Mouse (Mus musculus) spleen, postnatal 14 days (tissue): ENCODE results near the gene Slc34a3.

Experiments used
- DNase-seq, 2 experiments: peaks; one replicate each; pipeline ENCODE4 v3.0.0; 2021 to 2022; ENCODE audit warnings: low spot score in 2 of 2

Slc34a3 gene

GRCm38 (mm10) chr2:25225811-25226379 is 8.3 kb downstream of the Slc34a3 start:
- no peak for DNase-seq

GRCm38 (mm10) chr2:25224766-25225752 is 9.1 kb downstream of the Slc34a3 start:
- DNase-seq, result peak; percentile 93 to 95

GRCm38 (mm10) chr2:25224492-25224765 is 9.7 kb downstream of the Slc34a3 start, which contains the start of gene Tubb4b:
Tubb4b (minus strand) TSS chr2:25224702.
- no peak for DNase-seq

DNA sequence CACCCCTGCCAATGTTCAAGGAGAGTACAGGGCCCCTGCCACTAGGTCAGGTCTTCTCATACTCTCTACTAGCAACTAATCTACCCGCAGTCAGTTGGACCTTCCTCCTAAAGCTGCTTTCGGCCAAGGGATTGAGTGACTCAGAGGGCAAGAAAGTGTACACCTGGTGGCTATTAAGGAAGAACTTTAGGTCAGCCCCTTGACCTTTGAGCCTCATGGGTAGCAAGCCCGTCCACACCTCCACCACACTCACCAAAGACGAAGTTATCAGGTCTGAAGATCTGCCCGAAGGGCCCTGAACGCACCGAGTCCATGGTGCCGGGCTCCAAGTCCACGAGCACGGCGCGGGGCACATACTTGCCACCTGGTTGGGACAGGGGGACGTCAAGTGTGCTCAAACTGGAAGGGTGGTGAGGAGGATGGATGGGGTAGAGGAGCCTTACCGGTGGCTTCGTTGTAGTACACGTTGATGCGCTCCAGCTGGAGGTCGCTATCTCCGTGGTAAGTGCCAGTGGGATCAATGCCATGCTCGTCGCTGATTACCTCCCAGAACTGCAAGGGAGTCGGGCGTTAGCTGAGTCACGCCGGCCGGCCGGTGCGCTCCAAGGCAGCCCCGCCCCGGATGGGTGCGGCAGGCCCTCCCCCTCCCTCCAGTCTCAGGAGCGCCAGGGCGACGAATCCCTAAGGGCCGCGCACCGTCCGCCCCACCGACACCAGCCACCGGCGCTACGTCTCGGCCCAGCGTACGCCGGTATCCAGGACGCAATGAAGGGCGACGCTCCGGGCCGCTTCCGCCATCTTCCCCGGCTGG is 10.3 kb downstream of the Slc34a3 start:
- DNase-seq, result peak; percentile 83 to 86

DNA sequence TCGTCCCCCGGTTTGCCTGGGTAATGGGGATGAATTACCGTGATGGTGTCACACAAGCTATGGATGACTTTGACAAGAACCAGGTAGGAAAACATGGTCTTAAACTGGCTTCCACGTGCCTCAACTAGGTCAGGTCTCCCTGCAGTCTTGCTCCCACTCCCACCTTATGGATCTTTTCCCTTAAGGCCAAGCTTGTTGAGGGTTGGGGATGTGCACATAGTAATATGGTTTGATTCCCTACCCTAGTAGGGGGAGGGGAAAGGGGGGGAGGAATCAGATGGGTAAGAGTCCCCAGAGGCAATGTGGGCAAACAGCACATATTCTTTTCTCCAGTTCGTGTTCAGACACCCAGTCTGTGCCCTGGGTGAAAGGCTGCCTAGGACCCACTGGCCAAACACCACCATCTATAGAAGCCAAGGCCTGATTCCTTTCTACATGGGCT is 12.8 kb downstream of the Slc34a3 start:
- DNase-seq, result no peak

DNA sequence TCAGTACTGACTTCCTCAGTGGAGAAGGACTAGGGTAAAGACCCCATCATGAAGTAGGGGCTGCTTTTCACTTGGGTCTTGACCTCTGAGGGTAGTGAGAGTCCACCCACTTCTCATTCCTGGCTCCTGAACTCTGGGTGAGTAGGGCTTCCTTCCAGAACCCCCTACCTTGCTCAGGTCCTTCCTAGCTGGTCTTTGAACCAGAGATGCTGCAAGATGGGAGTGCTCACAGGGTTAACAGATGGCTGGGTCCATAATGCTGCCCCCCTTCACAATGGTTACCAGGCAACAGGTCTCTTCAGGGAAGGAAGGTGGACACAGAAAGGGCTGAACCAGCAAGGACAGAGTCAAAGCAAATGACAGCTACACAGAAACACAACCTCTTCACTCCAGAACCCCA is 15.7 kb downstream of the Slc34a3 start, which contains the start of gene Fam166a:
Gene Fam166a (plus strand): TSS at position 301 of the 400 bp plus-strand sequence.
- no peak for DNase-seq

- DNase-seq, result no peak
Observed at GRCm38 (mm10) chr2:25217666-25218065, 16.5 kb downstream of the Slc34a3 start.

GRCm38 (mm10) chr2:25214444-25214843 is 19.7 kb downstream of the Slc34a3 start, which contains the start of gene Stpg3:
Stpg3 (minus strand) TSS chr2:25214637.
- no peak for DNase-seq

- DNase-seq, result no peak
Observed at GRCm38 (mm10) chr2:25213266-25213865, 20.8 kb downstream of the Slc34a3 start.

DNA sequence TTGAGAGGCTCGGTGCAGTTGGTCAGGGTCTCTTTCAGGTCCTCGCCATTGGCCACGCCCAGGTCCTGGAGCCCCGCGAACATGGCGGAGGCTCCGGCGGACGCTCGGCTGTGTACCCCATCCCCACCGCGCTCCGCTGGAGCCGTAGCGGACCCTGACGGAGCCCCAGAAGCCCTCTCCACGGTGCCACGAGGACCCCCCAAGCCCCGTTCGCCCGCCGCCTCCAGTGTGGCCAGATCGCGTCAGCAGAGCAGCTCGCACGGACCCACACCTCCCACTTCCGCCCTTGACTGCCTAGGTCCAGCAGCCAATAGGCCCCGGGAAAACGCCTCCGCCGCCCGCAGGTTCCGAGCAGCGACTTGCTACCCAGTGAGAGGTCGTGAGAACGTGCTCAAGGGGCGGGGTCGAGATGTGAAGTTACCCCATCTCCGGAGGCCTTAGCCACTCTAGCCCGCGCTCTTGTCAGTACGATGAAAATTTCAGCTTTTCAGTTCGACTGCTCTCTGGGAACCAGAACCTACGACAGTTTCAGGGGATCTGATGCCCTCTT is 23.0 kb downstream of the Slc34a3 start, which contains the start of gene Nelfb:
Gene Nelfb (minus strand): TSS at position 369 of the 550 bp plus-strand sequence.
- DNase-seq, result peak; percentile 87 to 88

- no peak for DNase-seq
Observed at GRCm38 (mm10) chr2:25210686-25211085, 23.5 kb downstream of the Slc34a3 start.

GRCm38 (mm10) chr2:25207593-25207992 is 26.6 kb downstream of the Slc34a3 start:
- no peak for DNase-seq

DNA sequence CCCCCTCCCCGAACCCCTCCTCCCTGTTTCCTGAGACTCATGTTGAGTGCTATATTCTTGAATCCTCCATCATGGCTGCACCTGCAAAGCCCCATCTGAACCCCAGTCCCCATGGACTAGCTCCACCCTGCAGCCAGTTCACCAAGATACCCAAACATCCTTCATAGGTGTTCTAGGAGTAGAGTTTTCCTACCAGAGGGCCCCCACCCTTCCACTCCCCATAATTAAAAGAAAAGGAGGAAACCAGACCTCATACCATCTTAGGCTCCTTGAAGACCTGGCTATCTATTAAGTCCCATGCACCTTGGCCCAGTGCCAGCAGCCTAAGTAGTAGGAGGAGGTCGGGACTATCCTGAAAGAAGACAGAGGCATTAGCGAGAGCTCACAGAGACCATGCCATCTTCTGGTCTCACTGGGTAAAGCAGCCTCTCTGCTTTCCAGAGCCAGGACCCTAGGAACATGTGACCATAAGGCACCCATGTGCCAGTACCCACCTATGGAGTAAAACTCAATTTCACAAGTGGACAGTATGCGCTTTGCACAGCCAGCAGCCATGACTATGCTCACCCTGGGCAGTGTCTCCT is 30.4 kb downstream of the Slc34a3 start:
- peak in 1 of 2 experiments; percentile 21 for DNase-seq

DNA sequence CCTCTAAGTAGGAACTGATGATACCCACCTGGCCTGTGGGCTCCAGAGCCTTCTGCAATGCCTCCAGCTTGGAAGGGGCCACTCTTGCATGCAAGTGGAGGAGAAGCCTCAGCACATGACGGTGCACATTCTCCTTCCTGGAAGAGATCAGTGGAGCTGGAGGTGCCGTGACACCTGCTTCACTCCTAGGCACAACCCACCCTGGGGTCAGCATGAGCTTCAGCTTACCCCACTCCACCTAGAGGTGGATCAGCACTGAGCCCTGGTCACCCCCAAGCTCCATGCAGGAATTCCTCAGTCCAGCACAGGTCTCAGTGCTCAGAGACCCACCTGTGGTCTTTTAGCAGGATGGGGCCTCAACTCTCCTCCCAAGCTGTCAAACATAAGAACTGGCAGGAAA is 33.5 kb downstream of the Slc34a3 start:
- DNase-seq, result no peak

DNA sequence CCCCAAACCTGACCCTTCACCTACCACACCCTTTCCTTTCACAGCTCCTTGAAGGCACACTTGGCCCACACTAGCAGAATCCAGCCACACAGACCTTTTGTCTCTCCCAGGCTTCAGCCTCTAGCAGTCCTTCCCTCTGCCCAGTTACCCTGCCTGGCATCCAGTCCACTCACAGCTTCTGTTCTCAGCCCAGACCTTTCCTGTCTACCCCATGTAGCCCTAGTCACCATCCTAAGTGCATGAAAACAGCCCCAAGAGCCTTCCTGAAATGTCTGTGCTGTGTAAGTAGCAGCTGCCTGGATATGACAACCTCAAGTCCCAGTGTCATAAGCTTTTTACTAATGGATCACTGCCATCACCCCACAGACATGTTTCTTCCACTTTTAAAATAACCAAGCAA is 36.2 kb downstream of the Slc34a3 start:
- DNase-seq, result no peak

DNA sequence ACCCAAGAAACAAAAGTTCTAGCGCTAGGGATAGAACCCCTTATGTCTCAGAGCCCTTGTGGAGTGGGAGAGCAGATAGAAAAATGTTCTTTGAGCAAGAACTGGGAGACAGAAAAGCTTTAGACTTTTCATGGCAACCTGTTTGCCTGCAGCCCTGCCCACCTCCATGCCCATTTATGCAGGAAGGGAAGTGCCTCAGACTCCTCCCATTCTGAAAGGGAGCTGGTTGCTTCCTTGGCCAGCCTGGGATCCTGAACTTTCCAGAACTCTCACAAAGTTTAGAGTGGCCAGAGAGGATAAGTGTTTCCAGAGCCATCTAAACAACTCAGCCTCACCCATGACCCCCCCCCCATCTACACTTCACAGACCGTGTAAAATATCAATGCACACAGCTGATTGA is 37.0 kb downstream of the Slc34a3 start:
- DNase-seq, result no peak

GRCm38 (mm10) chr2:25196172-25196954 is 37.8 kb downstream of the Slc34a3 start, which contains the start of gene Tor4a:
Tor4a (minus strand) TSS chr2:25196886.
- peak; percentile 59 to 76 for DNase-seq

DNA sequence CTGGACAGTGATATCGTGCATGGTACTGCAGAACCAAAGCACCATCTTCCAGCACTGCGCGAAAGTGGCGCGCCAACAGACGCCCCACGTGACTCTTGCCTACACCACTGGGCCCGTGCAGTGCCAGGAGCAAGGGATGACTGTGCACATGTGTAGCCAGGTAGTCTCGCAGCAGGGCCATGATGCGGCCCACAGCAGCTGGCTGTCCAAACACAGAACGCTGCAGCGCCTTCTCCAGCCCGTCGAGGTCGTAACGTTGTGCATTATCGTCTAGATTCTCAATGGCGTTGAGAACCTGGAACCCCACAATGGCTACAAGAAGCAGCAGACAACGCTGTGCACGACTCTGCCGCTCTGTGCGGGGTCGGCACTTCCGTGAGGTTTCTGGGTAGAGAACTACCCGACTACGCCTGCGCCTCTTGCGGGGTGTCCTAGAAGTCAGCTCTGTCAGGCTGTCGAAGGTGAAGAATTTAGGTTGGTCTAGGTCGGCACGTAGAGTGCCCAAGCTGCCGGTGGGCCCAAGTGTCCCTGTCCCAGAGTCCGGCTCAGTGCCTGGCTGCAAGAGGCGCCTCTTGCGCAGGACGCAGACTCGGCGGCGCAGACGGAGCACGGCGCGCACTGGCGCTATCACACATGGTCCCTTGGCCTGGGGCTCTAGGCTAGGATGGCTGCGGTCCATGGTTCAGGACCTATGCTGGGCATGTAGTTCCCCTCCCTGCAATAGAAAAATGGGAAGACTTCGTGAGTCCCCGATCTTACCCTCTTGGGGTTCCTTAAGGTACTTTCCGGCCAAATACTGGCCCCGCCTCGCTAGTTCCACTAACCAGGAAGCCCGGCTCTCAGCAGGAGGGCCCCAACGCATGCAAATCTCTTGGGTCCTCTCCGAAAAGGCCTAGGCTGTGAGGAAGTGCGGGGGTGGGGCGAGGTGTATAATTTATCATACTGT is 38.7 kb downstream of the Slc34a3 start:
- peak; percentile 62 to 76 for DNase-seq
